In the genomic region with DNA sequence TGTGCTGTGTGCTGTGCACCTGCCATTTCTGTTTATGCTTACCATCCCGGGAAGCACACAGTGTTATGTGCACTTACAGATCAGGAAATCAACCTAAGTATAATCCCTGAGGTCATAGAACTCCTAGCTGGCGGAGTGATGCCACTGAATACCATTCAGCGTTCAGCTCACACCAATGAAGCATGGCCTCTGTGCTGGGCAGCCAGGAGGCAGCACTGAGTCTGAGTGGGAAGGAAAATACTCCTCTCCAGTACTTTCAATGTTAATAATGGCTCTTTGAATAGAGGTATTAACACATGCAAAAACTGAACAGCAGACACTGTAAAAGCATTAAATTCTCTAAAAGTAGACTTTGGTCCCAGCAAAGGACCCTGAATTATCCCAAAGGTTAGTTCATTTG, we compare ENCODE assay signal across 10 mouse cellular contexts.
DNase-seq lines count a peak whose midpoint lies in the region; ATAC-seq and TF ChIP-seq lines count a peak whose summit lies in the region.
"Had no signal": no experiment of that assay in that cellular context is flagged by ENCODE, and none has a peak within 500 bp of the region (broad histone marks: within the 10 kb centered on the region; RNA-seq: fewer than 3 reads in every experiment).

No protein-coding gene starts in this region.

- no peak for DNase-seq in forebrain, postnatal 0 days
- no peak for DNase-seq in liver, postnatal 0 days
- DNase-seq in Patski (ENCODE audit: low read depth, low spot score), result no peak
- DNase-seq in lung, postnatal 25 days (ENCODE audit: low spot score), result peak; percentile 5
- DNase-seq in T-cell, adult 2 months (ENCODE audit: low spot score), result no peak
- no peak for DNase-seq in left cerebral cortex, adult 18-20 months (ENCODE audit: low spot score in 2 of 2)
- DNase-seq: liver, embryonic 13.5 days had no signal

- H3K4me1 ChIP-seq in forebrain, postnatal 0 days (ENCODE audit: insufficient read depth), result peaks cover 17% of the 10 kb centered on the region
- peaks cover 19% of the 10 kb centered on the region for H3K4me1 ChIP-seq in forebrain, embryonic 12.5 days
- H3K4me1 ChIP-seq in liver, postnatal 0 days (ENCODE audit: insufficient read depth), result no peaks in the 10 kb centered on the region
- no peaks in the 10 kb centered on the region for H3K4me1 ChIP-seq in liver, embryonic 12.5 days
- H3K4me1 ChIP-seq: liver, embryonic 13.5 days had no signal

- no peak overlapping the region for H3K27ac ChIP-seq in forebrain, postnatal 0 days (ENCODE audit: low read depth, low read length)
- H3K27ac ChIP-seq in forebrain, embryonic 12.5 days, result no peak overlapping the region
- H3K27ac ChIP-seq in liver, postnatal 0 days (ENCODE audit: low read depth), result no peak overlapping the region
- no peak overlapping the region for H3K27ac ChIP-seq in liver, embryonic 12.5 days
- H3K27ac ChIP-seq: heart, embryonic 15.5 days; liver, embryonic 13.5 days had no signal

- no peaks in the 10 kb centered on the region for H3K36me3 ChIP-seq in forebrain, postnatal 0 days (ENCODE audit: insufficient read depth)
- H3K36me3 ChIP-seq in forebrain, embryonic 12.5 days (replicated peaks), result no peaks in the 10 kb centered on the region
- H3K36me3 ChIP-seq in liver, postnatal 0 days (replicated peaks; ENCODE audit: insufficient read depth, low read length), result no peaks in the 10 kb centered on the region
- H3K36me3 ChIP-seq in liver, embryonic 12.5 days, result no peaks in the 10 kb centered on the region
- H3K36me3 ChIP-seq: heart, embryonic 15.5 days; liver, embryonic 13.5 days had no signal

- no peak overlapping the region for H3K4me3 ChIP-seq in forebrain, postnatal 0 days (ENCODE audit: low read depth, low read length)
- no peak overlapping the region for H3K4me3 ChIP-seq in forebrain, embryonic 12.5 days (replicated peaks)
- H3K4me3 ChIP-seq in liver, postnatal 0 days (ENCODE audit: low read depth, low read length), result no peak overlapping the region
- H3K4me3 ChIP-seq in liver, embryonic 12.5 days, result no peak overlapping the region
- H3K4me3 ChIP-seq: heart, embryonic 15.5 days; liver, embryonic 13.5 days had no signal

- no peaks in the 10 kb centered on the region for H3K9me3 ChIP-seq in forebrain, postnatal 0 days (ENCODE audit: low read length)
- no peaks in the 10 kb centered on the region for H3K9me3 ChIP-seq in forebrain, embryonic 12.5 days
- H3K9me3 ChIP-seq in liver, postnatal 0 days (ENCODE audit: low read length), result no peaks in the 10 kb centered on the region
- H3K9me3 ChIP-seq in liver, embryonic 12.5 days (replicated peaks), result no peaks in the 10 kb centered on the region
- H3K9me3 ChIP-seq: heart, embryonic 15.5 days; liver, embryonic 13.5 days had no signal

- peak; percentile 58 for TF ChIP-seq CTCF in forebrain, postnatal 0 days (IDR thresholded peaks at IDR 0.05; ENCODE audit: low read depth)
- TF ChIP-seq CTCF in liver, postnatal 0 days (IDR thresholded peaks at IDR 0.05; ENCODE audit: low read depth), result peak; percentile 39
- peak; percentile 26 for TF ChIP-seq CTCF in Patski (IDR thresholded peaks at IDR 0.05)

- 69% methylated on average over 3 of the region's 3 CpGs for WGBS in forebrain, postnatal 0 days
- WGBS in forebrain, embryonic 12.5 days, result 66% methylated on average over 3 of the region's 3 CpGs
- WGBS in liver, postnatal 0 days (ENCODE audit: insufficient replicate concordance), result 50% methylated on average over 3 of the region's 3 CpGs
- 53% methylated on average over 3 of the region's 3 CpGs for WGBS in liver, embryonic 12.5 days (ENCODE audit: insufficient replicate concordance)

- in situ Hi-C loops in Patski (cut with MboI; ENCODE audit: low pct_unique_long_range_greater_than_20kb), result no loop called here

- TF ChIP-seq EP300 in liver, postnatal 0 days (IDR thresholded peaks at IDR 0.05; ENCODE audit: low read depth), result no peak

- H3K9ac ChIP-seq in forebrain, postnatal 0 days, result no peak overlapping the region
- H3K9ac ChIP-seq in forebrain, embryonic 12.5 days, result no peak overlapping the region
- no peak overlapping the region for H3K9ac ChIP-seq in liver, postnatal 0 days (replicated peaks)
- no peak overlapping the region for H3K9ac ChIP-seq in liver, embryonic 12.5 days
- H3K9ac ChIP-seq: heart, embryonic 15.5 days; liver, embryonic 13.5 days had no signal

- POLR2A ChIA-PET in Patski (lab: Charles Lee), result no interaction called here

- no peak overlapping the region for H3K4me2 ChIP-seq in forebrain, postnatal 0 days (ENCODE audit: low read depth)
- H3K4me2 ChIP-seq in forebrain, embryonic 12.5 days, result no peak overlapping the region
- no peak overlapping the region for H3K4me2 ChIP-seq in liver, postnatal 0 days (ENCODE audit: low read depth, low read length)
- H3K4me2 ChIP-seq in liver, embryonic 12.5 days, result no peak overlapping the region
- H3K4me2 ChIP-seq: heart, embryonic 15.5 days; liver, embryonic 13.5 days had no signal

- no peak for ATAC-seq in forebrain, postnatal 0 days
- ATAC-seq in forebrain, embryonic 12.5 days (ENCODE audit: low FRiP score), result no peak
- no peak for ATAC-seq in liver, postnatal 0 days
- no peak for ATAC-seq in liver, embryonic 12.5 days
- no peak for ATAC-seq in Patski

- H3K27me3 ChIP-seq in forebrain, postnatal 0 days (ENCODE audit: insufficient read depth, low read length), result no peaks in the 10 kb centered on the region
- no peaks in the 10 kb centered on the region for H3K27me3 ChIP-seq in forebrain, embryonic 12.5 days
- H3K27me3 ChIP-seq in liver, postnatal 0 days (ENCODE audit: insufficient read depth, low read length), result no peaks in the 10 kb centered on the region
- no peaks in the 10 kb centered on the region for H3K27me3 ChIP-seq in liver, embryonic 12.5 days (replicated peaks)
- H3K27me3 ChIP-seq in Patski, result peaks cover 8% of the 10 kb centered on the region
- H3K27me3 ChIP-seq: heart, embryonic 15.5 days; liver, embryonic 13.5 days had no signal

- CTCF ChIA-PET in Patski (lab: Charles Lee), result no interaction called here
